Mouse (Mus musculus) frontal cortex, postnatal 14 days (tissue): ENCODE data around the gene Uchl1.
A peak's percentile ranks its signal among the peaks of the same experiment; 100 is the strongest.

Experiments
- DNase-seq, 2 experiments: peaks; one replicate each; pipeline ENCODE4 v3.0.0; 2022; ENCODE audit warnings: low spot score in 2 of 2

Uchl1 gene

GRCm38 (mm10) chr5:66707859-66708258 is 32.0 kb downstream of the Uchl1 start:
- DNase-seq, result no peak

DNA sequence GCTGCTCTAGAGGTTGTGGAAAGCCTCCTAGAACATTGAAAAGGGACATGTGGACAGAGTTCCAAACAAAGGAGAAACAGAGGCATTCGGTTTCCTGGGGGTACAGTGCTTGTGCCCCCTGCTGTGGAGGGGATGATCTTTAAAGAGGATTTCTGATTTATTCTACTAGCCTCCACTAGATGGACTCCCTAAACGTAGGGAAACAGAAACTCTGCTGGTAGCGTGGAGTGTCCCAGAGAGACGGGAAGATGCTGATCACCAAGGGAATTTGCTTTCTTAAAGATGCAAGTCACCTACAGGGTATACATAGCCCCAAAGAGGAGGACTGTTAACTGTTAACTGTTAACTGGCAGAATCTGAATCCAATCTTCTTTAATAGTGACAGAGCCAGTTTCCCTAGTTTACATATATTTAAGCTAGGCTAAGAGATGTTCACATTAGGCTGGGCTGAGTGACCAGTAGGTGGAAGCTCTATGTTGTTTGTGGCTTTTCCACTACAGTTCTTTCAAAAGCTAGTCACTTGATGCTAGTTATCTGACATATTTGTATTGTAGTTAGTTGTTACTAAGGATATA is 34.6 kb downstream of the Uchl1 start:
- DNase-seq, result no peak

DNA sequence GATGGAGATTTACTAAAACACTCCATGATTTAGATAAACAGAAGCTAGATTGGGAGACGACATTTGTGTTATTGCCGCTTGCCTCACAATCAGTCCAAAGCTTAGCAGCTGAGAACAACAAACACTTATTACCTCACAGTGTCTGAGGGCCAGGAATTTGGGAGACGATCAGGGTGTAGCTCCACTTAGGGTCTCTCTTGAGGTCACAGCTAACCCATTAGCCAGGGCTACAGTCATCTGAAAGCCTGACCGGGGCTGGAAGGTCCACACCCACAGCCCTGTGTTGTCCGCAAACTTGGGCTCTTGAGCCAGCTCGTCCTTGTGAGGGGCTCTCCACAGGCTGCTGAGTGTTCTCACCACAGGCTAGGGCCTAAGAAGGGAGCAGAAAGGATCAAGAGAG is 36.9 kb downstream of the Uchl1 start:
- no peak for DNase-seq

DNA sequence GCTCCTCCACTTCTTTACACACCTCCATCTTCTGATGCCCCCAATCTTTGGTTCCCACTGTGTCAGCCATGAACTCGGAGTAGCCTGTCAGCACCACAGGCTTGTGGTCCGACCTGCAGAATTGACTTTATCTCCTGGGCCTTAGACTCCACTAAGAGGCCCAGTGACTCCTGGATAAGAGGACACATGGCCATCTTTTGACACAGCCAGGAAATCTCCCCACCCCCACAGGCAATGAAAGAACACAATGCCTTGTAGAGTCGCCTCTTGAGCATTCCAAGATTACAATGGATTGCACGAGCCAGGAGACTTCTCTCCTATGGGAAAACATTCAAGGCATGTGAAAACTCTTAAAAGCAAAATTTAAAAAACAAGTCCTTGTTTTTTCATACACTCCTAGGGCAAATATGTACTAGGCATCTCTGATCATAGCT is 39.6 kb downstream of the Uchl1 start:
- no peak for DNase-seq

GRCm38 (mm10) chr5:66717931-66718330 is 42.0 kb downstream of the Uchl1 start:
- DNase-seq, result no peak

GRCm38 (mm10) chr5:66718413-66718812 is 42.5 kb downstream of the Uchl1 start:
- DNase-seq, result no peak

DNA sequence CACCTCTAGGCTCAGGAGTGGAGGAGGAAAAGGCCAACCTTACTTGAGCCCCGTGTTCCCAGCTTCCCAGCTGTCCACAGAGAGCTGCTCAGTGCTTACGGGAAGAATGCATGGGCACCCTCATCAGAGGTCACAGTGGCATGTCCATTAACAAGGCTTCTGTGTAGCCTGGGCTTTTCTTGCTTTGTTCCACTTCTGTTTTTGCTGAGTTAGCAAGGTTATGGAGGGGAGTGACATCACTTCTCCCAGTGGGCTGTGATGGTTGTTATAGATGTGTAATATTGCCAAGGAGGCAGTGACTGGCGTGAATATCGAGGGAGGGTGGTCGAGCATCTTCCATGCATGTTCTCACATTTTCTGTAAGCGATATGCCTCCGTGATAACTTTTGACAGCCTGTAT is 43.0 kb downstream of the Uchl1 start:
- DNase-seq, result no peak

DNA sequence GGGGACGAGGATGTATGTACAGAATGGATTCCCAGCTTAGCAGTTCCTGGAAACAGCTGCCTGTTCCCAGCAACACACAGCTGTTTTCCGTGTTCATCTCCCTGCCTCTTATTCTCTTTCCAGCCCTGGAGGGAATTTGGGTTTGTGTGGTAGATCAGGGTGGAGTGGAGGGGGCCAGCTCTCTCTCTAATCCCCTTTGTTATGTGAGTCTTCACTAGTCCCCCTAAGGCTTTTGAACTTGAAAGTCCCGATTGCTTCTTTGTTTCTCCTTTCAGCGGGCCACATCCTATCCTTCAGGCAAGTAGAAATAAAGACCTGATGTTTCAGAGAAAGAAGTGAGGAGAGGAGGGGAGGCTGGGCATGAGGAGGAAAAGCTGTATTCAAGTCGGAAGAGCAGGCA is 45.0 kb downstream of the Uchl1 start:
- no peak for DNase-seq

GRCm38 (mm10) chr5:66722586-66722985 is 46.7 kb downstream of the Uchl1 start:
- no peak for DNase-seq

DNA sequence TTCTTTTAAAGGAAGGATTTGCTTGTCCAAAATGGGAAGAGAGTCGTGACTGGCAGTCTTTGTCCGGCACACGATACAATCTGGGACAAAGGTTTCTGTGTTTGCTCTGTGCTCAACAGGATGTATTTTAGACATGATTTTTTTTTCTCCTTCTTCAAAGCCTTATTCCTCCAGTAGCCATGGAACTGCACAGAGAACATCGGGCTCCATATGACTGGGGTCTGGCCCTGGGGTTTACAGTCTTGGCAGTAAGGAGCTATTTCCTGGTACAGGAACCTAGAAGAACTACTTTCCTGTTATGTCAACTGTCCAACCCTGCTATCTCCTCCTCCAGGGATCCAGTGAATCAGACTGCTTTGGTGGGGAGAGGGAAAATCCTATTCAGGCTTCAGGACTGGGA is 47.1 kb downstream of the Uchl1 start:
- no peak for DNase-seq

DNA sequence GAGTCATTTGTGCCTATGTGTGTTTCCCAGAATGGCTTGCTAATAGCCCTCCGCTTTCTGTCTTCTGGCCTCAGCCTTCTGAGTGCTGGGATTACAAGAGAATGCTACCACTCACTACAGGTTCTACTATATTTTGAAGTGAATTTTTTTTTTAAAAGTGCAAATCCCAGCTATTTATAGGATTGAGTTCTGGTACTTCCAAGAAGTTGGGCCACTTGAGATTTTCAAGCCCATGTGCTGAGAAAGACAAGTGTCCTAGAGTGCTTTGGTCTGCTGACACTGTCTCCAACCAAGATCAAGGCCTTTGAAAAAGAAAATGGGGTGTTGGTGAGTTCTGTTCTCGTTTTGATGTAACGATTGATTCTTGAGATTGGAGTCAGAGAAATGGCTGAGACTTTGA is 47.7 kb downstream of the Uchl1 start:
- no peak for DNase-seq

DNA sequence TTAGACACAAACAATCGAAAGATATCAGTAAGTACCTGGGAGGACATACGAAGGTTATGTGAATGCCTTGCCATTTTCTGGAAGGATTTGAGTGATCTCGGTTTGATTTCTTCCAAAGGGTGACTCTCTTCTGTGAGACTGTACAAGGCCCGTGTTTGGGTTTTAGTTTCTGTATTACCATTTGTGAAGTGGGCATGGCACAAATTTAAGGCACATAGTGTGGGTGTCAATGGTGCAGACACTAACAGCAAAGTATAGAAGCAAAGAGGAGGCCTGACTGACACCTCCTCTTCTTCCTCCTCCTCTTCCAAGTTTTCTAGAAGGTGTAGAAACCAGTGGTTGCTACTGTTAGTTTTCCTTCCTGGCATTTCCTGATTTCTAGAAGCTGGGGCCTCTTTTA is 53.4 kb downstream of the Uchl1 start:
- no peak for DNase-seq

- DNase-seq, result peak; percentile 27 to 46
Measured at GRCm38 (mm10) chr5:66730621-66731301, 54.9 kb downstream of the Uchl1 start.

DNA sequence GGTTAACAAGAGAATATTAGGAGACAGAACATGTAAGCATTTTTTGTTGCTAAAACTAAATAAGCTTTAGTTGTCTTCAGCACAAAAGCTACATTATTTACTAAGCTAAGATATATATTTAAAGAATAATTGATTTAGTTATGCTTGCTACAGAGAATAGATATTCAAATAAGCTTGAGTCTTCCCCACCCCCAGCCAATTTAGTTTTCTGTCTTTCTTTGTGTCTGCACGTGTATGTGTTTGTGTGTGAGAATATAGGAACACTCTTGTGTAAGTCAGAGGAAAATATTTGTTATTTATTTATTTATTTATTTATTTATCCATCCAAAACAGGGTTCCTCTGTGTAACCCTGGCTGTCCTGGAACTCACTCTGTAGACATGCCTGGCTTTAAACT is 55.4 kb downstream of the Uchl1 start:
- DNase-seq, result no peak

DNA sequence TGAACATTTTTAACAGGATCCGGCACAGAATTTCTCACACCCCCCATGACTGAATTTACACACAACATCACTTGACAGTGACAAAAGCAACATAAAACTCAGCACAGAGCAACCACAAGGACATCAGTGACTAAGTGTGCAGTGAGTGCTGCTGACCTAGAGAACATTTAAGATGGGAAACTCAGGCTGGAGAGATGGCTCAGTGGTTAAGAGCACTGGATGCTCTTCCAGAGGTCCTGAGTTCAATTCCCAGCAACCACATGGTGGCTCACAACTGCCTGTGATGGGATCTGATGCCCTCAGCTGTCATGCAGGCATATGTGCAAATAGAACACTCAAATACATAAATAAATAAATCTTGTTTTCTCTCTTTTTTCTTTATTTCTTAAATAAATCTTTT is 57.7 kb downstream of the Uchl1 start:
- no peak for DNase-seq
